Mouse (Mus musculus) embryo, embryonic 11 days (tissue): Measurements from ENCODE around the gene Vmn1r69.

ENCODE experiments used
- DNase-seq: peaks from one replicate; pipeline ENCODE4 v3.0.0-alpha.2; 2015

Gene Vmn1r69

DNA sequence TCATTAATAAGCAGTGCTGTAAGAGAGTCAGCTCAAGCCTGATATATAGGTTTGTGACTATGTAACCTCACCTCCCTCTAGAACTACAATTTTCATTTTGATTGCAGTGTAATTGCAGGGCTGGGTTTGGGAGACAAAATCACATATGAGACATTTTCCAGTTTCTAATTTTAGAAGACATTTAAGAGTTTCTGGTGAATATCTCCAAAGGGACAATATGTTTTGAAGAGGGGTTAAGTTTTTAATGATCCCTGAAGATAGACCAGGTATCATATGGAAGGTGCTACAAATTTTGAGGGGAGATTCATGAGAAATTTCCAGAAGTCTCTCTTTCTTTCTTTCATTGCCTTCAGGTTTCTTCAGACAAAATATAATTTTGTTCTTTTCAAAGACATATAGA lies at the start of gene Vmn1r69:
Gene Vmn1r69, minus strand, starts transcription at position 101 of the 400 bp plus-strand sequence.
- no peak for DNase-seq

GRCm38 (mm10) chr7:10631232-10631631 lies 17.8 kb upstream of the Vmn1r69 start, which contains the start of gene Vmn1r70:
Gene Vmn1r70 (plus strand): TSS chr7:10631532.
- no peak for DNase-seq

DNA sequence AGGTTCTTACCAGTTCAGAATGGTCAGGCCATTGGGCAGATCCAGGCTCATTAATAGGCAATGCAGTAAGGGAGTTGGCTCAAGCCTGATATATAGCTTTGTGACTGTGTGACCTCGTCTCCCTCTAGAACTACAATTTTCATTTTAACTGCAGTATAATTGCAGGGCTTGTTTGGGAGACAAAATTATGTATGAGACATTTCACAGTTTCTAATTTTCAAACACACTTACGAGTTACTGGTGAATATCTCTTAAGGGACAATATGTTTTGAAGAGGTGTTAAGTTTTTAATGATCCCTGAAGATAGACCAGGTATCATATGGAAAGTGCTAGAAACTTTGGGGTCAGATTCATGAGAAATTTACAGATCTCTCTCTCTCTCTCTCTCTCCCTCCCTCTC lies 55.1 kb downstream of the Vmn1r69 start, which contains the start of gene Vmn1r68:
Gene Vmn1r68, minus strand, starts transcription at position 101 of the 400 bp plus-strand sequence.
- no peak for DNase-seq
